Mouse (Mus musculus) heart, postnatal 4 days (tissue): ENCODE results near the gene Spred2. TPM values are rescaled to one million over a fixed set of nuclear protein-coding genes. Genes with fewer than 3 reads are reported as not detected.

Experiments
- DNase-seq: peaks from one replicate; pipeline ENCODE4 v3.0.0; 2021
- total RNA-seq, 2 experiments: library from RNA; stranded (reverse); gene quantifications; 2 replicates each; pipeline ENCODE4 v1.2.3; 2021

Spred2 gene
- total RNA-seq, 2 experiments from 2014 or later: 27.9 to 28.2 TPM

GRCm38 (mm10) chr11:19955701-19956100, 31.5 kb downstream of the Spred2 start:
- no peak for DNase-seq

GRCm38 (mm10) chr11:19959006-19959405, 34.8 kb downstream of the Spred2 start:
- no peak for DNase-seq

DNA sequence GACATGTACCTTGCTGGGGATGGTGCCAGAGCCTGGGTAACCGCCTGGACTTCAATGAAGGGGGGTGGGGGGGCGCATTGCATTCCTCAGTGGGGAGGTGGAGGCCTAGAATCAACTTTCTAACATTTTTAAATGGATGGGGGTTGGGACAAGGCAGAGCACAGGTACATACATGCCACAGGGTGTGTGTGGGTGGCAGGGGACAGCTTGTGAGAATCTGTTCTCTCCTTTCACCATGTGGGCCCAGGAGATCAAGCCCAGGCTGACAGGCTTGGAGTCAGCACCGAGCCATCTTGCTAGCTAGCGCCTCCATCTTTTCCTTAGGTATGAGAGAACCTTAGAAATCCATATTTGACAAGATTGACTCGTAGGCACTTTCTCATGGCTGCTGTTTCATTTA, 35.7 kb downstream of the Spred2 start:
- no peak for DNase-seq

DNA sequence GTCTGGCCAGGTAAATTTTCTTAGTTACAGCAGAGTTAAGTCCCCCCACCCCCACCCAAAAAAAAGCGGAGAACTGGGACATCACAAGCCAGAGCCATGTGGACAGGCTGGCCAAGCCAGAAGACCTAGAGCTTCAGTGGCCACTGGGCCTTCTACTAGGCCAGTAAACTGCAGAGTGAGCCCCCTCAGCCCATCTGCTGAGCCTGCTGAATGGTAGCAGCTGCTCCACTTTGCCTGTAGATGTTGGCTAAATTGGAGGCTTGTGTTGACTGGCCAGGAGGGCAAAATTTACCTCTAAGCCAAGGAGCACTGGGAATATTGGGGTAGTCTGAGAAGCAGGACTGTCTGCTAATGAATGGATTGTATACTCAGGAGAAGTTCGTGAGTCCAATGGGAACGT, 36.4 kb downstream of the Spred2 start:
- DNase-seq: no peak

GRCm38 (mm10) chr11:19961088-19961487, 36.9 kb downstream of the Spred2 start:
- no peak for DNase-seq

DNA sequence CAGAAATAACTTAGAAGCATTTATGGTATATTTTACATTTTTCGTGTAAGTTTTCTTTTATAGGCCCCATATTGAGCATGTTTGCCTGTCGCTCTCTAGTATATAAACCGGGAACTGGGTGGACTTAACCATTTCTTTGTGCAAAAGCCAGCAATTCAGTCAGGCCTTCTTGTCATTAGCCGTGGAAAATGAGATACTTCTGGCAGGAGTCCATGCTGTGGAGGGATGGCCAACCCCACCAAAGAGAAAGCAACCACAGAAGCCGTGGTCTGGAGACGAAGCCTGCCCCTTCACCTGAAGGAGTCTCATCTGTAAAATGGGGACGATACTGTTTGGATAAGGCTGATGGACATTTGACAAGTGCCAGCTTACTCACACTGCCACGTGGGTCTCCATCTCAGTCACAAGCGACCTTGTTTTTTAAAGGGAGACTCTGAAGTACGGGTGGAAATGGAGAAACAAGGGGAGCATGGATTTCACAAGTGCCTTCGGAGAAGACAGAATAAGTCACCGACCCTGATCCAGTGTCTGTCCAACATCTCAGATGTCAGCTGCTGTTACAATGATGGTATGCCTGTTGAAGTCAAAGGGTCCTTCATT, 37.7 kb downstream of the Spred2 start:
- DNase-seq: no peak

GRCm38 (mm10) chr11:19962796-19963195, 38.6 kb downstream of the Spred2 start:
- no peak for DNase-seq

DNA sequence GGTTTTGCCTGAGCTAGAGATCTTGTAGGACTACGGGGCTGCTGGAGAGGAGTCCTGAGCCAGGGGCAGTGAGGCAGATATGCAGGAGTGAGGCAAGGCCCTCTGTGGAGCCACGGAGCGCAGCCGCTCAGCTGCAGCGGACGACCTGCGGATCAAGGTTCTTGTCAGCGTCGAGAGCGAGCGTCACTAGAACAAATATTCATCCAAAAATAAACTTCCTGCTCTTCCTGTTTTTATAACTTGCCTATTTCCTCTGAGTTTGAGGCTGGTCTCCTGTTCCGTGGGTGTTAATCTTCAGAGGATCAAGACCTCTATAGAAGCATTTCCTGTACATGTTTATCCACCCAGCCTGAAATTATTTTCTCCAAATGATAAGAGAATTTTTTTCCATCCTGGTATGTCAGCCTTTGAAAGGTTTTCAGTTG, 39.6 kb downstream of the Spred2 start:
- no peak for DNase-seq

GRCm38 (mm10) chr11:19964333-19964732, 40.2 kb downstream of the Spred2 start:
- DNase-seq: no peak

- DNase-seq: peak; percentile 56
Measured at GRCm38 (mm10) chr11:19965037-19965611, 40.9 kb downstream of the Spred2 start.

- no peak for DNase-seq
Measured at GRCm38 (mm10) chr11:19965664-19966063, 41.5 kb downstream of the Spred2 start.

- DNase-seq: peak; percentile 50
Measured at GRCm38 (mm10) chr11:19966294-19966693, 42.1 kb downstream of the Spred2 start.

- DNase-seq: no peak
Measured at GRCm38 (mm10) chr11:19969584-19969983, 45.4 kb downstream of the Spred2 start.

GRCm38 (mm10) chr11:19971954-19972750, 48.0 kb downstream of the Spred2 start:
- DNase-seq: no peak

DNA sequence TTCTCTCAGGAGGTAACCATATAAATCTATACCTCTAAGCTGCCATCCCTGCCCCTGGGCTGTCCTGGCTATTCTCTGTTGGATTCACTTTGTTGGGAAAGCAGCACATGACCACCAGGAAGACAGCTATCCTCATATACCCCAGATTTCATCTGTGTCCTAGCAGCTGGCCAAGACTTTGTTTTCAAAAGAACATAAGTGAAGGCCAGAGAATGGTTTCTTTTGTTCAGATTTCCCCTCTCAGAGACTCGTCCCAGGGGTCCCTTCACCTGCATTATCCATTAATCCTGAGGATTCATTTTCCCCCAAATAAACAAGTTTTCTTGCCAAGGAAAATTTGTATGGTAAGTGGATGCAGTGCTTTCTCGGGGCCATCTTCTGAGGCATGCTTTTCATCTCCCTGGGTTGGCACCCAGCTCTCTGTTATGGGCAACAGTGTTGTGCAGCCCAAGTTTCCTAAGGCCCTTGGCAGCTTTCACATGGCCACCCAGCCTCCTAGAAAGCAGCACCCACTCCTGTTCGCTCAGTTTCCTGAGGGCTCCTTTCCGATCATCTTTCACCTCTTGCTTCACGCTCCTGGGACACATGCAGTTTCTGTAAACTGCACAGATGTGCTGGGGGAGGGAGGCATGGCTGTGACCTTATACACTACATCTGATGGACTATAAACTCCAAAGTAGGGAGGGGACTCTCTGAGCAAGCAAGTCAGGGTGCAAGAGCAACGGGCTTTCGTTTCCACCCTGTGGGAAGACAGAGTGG, 49.0 kb downstream of the Spred2 start:
- DNase-seq: no peak

- no peak for DNase-seq
Measured at GRCm38 (mm10) chr11:19976032-19976431, 51.9 kb downstream of the Spred2 start.

- no peak for DNase-seq
Measured at GRCm38 (mm10) chr11:19977687-19978086, 53.5 kb downstream of the Spred2 start.

- no peak for DNase-seq
Measured at GRCm38 (mm10) chr11:19979338-19979737, 55.2 kb downstream of the Spred2 start.

- no peak for DNase-seq
Measured at GRCm38 (mm10) chr11:19982113-19982512, 57.9 kb downstream of the Spred2 start.

GRCm38 (mm10) chr11:19982779-19983178, 58.6 kb downstream of the Spred2 start:
- no peak for DNase-seq

DNA sequence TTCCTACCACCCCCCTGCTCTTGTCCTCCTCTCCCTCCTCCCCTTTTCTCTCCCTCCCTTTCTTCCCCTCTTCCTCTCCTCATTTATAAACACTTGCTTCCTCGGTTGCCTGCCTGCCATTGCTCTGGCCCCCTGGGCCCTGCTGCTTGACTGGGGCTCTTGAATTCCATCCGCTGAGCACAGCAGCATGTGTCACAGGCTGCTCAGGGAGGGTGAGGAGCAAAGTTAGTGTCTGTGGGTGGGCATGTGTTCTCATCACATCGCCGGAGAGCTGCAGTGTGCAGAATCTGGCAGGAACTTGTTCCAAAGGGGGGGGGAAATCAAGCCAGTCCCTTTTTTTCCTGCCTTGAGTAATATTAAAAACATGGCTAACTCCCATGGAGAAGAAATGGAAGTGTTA, 59.1 kb downstream of the Spred2 start:
- no peak for DNase-seq

GRCm38 (mm10) chr11:19984029-19984428, 59.9 kb downstream of the Spred2 start:
- no peak for DNase-seq

DNA sequence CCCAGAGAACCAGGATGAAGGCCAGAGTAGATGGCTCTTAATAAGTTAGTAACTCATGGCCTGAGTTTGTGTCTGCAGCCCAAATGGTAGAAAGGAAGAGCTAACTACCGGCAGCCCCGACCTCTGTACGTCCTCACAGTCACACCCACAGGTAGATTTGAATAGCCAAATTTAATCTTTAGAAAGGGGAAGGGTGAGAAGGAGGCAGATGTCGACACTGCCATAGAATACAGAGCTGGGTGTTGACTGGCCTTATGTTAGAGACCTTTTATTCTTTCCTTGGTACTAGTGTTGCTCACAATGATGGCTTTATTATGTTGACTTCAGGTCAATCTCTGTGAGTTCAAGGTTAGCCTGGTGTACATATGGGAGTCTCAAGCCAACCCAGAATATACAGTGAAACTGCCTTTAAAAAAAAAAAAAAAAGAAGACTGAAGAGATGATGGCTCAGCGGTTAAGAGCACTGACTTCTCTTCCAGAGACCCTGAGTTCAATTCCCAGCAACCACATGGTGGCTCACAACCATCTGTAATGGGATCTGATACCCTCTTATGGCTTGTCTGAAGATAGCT, 61.2 kb downstream of the Spred2 start:
- DNase-seq: no peak
